Mouse (Mus musculus): ENCODE measurements at regions not wholly inside any gene's neighbourhood (a gene's known extent, or its start where the extent isn't known, plus 50 kb on each side); places are given as distances from the start of the nearest gene placed in this dataset.

DNA sequence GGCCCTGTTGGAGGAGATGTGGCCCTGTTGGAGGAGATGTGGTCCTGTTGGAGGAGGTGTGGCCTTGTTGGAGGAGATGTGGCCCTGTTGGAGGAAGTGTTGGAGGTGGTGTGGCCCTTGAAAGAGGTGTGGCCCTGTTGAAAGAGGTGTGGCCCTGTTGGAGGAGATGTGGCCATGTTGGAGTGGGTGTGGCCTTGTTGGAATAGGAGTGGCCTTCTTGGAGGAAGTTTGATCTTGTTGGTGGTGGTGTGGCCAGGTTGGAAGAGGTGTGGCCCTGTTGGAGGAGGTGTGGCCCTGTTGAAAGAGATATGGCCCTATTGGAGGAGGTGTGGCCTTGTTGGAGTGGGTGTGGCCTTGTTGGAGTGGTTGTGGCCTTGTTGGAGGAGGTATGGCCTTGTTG, 220.3 kb downstream of the Cryba4 start:
- no peak overlapping the region for H3K4me3 ChIP-seq
- H3K9me3 ChIP-seq, result no peaks in the 10 kb centered on the region
- peaks cover 6% of the 10 kb centered on the region; the same call in 1 of the 2 replicates for H3K27me3 ChIP-seq (ENCODE audit: insufficient read depth, poor library complexity, severe bottlenecking)
- DNase-seq (ENCODE audit: low spot score), result no peak
- H3K4me1 ChIP-seq, result no peaks in the 10 kb centered on the region
- H3K27ac ChIP-seq, result no peak overlapping the region
- no peaks in the 10 kb centered on the region for H3K36me3 ChIP-seq

DNA sequence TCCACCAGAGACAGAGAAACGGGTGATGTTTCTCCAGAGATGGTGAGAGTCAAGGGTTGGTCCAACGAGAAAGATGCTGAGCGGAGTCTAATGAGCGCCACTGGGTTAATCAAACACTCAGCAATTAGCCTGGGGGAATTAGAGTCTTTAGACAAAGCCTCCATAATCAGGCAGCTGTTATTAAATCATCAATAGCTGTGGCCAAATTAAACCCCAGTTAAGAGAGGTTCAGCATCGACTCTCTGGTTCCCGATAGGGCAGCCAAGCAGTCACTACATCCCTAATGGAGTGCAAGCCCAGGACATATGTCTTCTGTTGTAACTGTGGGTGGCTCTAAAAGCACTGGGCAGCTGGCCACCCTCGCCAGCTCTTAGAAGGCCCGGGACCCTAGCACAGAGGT, 216.9 kb downstream of the Cryba4 start:
- H3K36me3 ChIP-seq, result no peaks in the 10 kb centered on the region
- 85% methylated on average over 8 of the region's 8 CpGs for WGBS
- H3K9me3 ChIP-seq, result no peaks in the 10 kb centered on the region
- peaks cover 9% of the 10 kb centered on the region for H3K27me3 ChIP-seq (ENCODE audit: insufficient read depth, poor library complexity, severe bottlenecking)
- no peaks in the 10 kb centered on the region for H3K4me1 ChIP-seq
- DNase-seq (ENCODE audit: low spot score), result no peak
- no peak overlapping the region for H3K27ac ChIP-seq
- H3K4me3 ChIP-seq, result no peak overlapping the region

DNA sequence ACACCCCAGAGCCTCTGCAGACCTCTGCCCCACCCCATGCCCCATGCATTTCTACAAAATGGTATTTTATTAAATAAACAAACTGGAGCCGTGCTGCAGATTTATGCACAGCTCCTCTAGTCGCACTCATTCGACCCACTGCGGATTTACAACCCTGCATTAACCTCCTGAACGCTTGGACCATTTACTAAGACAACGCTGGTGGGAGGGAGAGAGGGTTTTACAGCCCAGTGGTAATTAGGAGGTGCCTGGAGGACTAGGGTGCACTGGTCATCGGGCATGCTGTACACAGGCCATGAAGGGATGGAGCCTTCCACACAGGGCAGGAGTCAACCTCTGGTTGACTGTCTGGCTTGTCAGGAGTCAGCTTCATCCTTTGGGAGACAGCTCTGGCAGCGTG, 215.2 kb downstream of the Cryba4 start:
- Histone ChIP-seq H3K27ac (no peak overlapping the region), H3K4me1 (peaks cover 4% of the 10 kb centered on the region; the same call in 1 of the 2 replicates), H3K4me3 (no peak overlapping the region), H3K9me3 (no peaks in the 10 kb centered on the region), H3K36me3 (no peaks in the 10 kb centered on the region), H3K27me3 (ENCODE audit: insufficient read depth, poor library complexity, severe bottlenecking) (peaks cover 19% of the 10 kb centered on the region)
- 76% methylated on average over 8 of the region's 8 CpGs for WGBS
- DNase-seq (ENCODE audit: low spot score), result no peak

DNA sequence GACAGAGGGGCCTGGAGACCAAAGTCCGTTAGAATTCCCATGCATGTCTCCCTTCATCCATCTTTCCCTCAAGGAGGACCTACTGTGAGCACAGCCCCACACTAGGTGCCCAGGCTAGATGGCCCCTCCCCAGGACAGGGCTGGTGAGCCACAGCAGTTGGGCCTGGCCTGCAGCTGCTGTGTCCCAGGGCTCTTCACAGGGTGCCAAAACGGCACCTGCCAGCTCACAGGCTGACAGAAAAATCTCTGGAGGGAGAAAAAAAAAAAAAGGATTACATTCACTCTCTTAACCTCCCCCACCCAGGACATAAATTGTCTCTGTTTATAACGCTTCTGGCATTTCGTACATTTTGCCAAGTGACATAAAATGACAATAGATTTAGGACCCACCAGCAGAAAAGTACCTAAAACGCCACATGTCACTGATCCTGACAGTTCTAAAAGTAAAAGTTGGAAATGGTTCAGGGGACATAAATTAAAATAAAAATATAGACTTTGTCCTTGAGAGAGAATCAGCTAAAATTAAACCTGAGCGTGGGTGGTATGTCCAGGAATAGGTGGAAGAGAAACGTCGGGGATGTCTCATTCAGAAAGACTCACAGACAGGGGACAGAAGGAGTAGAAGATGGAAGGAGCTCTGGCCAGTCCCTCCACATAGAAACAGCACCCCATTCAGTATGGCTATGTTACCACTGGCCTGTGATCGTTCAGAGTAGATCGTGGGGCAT, 212.5 kb downstream of the Cryba4 start:
- 67% methylated on average over 10 of the region's 10 CpGs for WGBS
- no peak for DNase-seq (ENCODE audit: low spot score)
- no peaks in the 10 kb centered on the region for H3K36me3 ChIP-seq
- H3K27me3 ChIP-seq (ENCODE audit: insufficient read depth, poor library complexity, severe bottlenecking), result peaks cover 26% of the 10 kb centered on the region
- no peak overlapping the region for H3K4me3 ChIP-seq
- H3K4me1 ChIP-seq, result peaks cover 4% of the 10 kb centered on the region; the same call in 1 of the 2 replicates
- H3K9me3 ChIP-seq, result no peaks in the 10 kb centered on the region
- H3K27ac ChIP-seq, result no peak overlapping the region

DNA sequence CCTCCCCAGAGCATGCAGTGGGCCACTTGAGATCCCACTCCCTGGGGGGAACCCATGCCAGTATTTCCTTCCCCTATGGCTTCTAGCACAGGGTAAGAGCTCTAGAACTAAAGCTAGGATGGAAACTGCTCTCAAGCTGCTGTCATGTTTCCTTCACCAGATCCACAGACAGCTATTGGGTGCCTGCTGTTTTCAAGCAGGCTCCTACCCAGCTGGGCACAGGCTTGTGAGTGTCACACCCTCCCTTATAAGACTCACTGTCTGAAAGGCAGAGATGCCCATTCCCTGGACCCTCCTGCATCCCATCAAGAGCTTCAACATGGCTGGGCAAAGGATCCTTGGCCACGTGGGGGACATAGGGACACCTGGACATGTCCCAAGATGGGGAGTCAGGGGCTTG, 211.6 kb downstream of the Cryba4 start:
- WGBS, result 37% methylated on average over 1 of the region's 1 CpGs
- H3K27me3 ChIP-seq (ENCODE audit: insufficient read depth, poor library complexity, severe bottlenecking), result peaks cover 34% of the 10 kb centered on the region
- no peaks in the 10 kb centered on the region for H3K9me3 ChIP-seq
- no peaks in the 10 kb centered on the region for H3K36me3 ChIP-seq
- H3K4me3 ChIP-seq, result no peak overlapping the region
- H3K27ac ChIP-seq, result no peak overlapping the region
- no peak for DNase-seq (ENCODE audit: low spot score)
- peaks cover 4% of the 10 kb centered on the region; the same call in 1 of the 2 replicates for H3K4me1 ChIP-seq

DNA sequence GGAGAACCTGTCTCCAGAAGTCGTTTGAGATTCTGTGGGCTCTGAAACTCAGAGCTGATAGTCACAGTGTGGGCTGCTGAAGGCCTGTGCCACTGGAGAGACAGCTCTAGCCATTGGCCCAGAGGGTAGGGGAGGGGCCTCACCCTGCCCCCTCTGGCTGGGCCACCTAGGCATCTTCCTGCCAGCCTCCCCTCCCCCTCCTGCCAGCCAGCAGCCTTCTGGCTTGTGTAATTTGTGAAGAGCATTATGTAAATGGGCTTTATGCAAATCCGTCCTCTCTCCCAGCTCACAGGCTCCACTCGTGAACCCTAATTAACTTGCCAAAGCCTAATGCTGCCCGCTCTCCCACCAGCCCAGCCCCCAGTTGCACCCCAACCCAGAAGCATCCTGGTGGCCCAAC, 211.0 kb downstream of the Cryba4 start:
- DNase-seq (ENCODE audit: low spot score), result no peak
- peaks cover 36% of the 10 kb centered on the region for H3K27me3 ChIP-seq (ENCODE audit: insufficient read depth, poor library complexity, severe bottlenecking)
- no peaks in the 10 kb centered on the region for H3K36me3 ChIP-seq
- 35% methylated on average over 4 of the region's 4 CpGs for WGBS
- H3K27ac ChIP-seq, result no peak overlapping the region
- no peaks in the 10 kb centered on the region for H3K9me3 ChIP-seq
- H3K4me1 ChIP-seq, result peaks cover 4% of the 10 kb centered on the region; the same call in 1 of the 2 replicates
- no peak overlapping the region for H3K4me3 ChIP-seq

DNA sequence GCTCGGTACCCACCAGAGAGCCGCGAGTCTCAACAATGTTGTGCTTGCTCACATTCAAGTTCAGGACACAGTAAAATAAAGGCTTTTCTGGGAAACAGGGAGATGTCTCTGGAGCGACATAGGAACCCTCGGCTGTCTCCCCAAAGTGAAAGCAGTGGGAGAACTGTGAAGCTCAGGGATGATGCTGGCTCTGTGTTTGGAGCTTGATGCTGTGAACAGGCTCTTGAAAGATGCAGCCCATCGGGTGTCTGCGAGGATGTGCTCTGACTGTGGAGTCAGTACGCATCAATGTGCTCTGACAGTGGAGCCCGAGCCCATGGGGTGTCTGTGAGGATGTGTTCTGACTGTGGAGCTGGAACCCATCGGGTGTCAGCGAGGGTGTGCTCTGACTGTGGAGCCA, 210.1 kb downstream of the Cryba4 start:
- H3K4me1 ChIP-seq, result peaks cover 4% of the 10 kb centered on the region; the same call in 1 of the 2 replicates
- H3K27ac ChIP-seq, result no peak overlapping the region
- no peaks in the 10 kb centered on the region for H3K36me3 ChIP-seq
- H3K4me3 ChIP-seq, result no peak overlapping the region
- no peaks in the 10 kb centered on the region for H3K9me3 ChIP-seq
- peaks cover 39% of the 10 kb centered on the region for H3K27me3 ChIP-seq (ENCODE audit: insufficient read depth, poor library complexity, severe bottlenecking)
- 73% methylated on average over 11 of the region's 11 CpGs for WGBS
- DNase-seq (ENCODE audit: low spot score), result no peak

DNA sequence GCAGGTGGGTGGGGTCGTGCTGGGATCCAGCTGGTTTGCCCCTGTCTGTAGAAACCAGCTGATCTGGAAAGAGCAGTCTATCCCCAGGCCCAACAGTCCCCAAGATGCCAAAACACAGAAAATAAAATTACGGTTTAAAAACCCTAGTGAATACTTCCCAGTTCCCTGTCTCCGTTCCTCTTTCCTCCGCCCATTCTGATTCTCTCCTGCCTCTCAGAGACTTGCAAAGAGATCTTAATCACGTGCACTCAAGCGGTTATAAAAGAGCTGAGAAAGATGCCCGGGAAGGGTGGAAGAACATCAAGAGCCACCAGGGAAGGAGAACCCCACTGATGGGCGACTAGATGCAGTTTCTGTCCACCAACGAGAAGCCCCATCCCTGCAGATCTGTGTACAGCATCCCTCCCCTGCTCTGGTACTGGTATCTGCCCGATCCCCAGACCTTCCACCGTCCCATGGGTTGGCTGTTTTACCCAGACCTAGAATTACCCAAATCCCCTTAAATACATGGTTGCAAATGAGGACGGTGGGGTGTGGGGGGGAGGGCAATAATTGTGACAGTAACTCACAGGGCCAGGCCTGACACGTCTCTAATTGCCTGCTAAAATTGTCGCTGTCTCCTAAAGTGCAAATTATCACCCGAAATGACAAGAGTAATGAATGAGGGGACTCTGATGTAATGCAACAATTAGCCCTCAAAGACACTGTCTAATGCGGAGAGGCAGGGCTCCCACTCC, 202.1 kb downstream of the Cryba4 start:
- 33% methylated on average over 16 of the region's 16 CpGs for WGBS
- no peaks in the 10 kb centered on the region for H3K36me3 ChIP-seq
- H3K27ac ChIP-seq, result no peak overlapping the region
- H3K4me3 ChIP-seq, result no peak overlapping the region
- no peaks in the 10 kb centered on the region for H3K9me3 ChIP-seq
- DNase-seq (ENCODE audit: low spot score), result no peak
- H3K4me1 ChIP-seq, result no peaks in the 10 kb centered on the region
- peaks cover 55% of the 10 kb centered on the region for H3K27me3 ChIP-seq (ENCODE audit: insufficient read depth, poor library complexity, severe bottlenecking)

DNA sequence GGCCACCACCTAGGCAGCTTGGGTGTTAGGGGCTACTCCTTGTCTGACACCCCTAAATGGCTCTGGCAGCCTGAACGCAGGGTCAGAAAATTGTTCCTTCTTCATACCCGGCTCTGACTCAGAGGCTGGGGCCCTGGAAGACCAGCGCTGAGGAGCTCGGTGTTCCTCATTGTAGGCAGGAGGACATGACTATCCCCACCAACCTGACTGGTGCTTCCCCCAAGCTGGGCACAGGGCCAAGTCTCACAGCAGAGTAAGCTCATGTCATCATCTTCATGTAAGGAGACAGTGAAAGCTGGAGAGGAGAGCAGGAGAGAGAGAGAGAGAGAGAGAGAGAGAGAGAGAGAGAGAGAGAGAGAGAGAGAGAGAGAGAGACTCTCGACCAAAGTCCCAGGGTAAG, 201.4 kb downstream of the Cryba4 start:
- DNase-seq (ENCODE audit: low spot score), result no peak
- 53% methylated on average over 5 of the region's 5 CpGs for WGBS
- H3K9me3 ChIP-seq, result no peaks in the 10 kb centered on the region
- H3K27me3 ChIP-seq (ENCODE audit: insufficient read depth, poor library complexity, severe bottlenecking), result peaks cover 55% of the 10 kb centered on the region
- no peaks in the 10 kb centered on the region for H3K4me1 ChIP-seq
- no peak overlapping the region for H3K4me3 ChIP-seq
- no peak overlapping the region for H3K27ac ChIP-seq
- no peaks in the 10 kb centered on the region for H3K36me3 ChIP-seq

DNA sequence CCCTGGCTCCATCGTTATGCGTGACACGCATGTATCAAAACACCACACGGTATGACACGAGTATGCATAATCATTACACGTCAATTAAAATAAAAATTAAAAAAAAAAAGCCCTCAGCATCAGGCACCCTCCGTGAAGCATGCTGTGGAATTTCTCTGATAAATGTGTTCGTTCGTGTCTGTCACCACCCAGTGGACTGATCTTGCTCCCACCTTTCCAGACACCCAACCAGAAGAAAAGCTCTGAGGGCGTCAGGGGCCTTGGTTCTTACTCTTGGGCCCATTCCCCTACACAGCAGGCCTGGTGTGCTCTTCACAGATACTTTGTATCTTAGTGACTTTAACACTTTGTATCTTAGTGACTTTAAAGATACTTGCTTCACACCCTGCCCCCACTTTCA, 200.5 kb downstream of the Cryba4 start:
- H3K36me3 ChIP-seq, result no peaks in the 10 kb centered on the region
- H3K27me3 ChIP-seq (ENCODE audit: insufficient read depth, poor library complexity, severe bottlenecking), result peaks cover 55% of the 10 kb centered on the region
- H3K9me3 ChIP-seq, result no peaks in the 10 kb centered on the region
- WGBS, result 69% methylated on average over 10 of the region's 10 CpGs
- no peak overlapping the region for H3K27ac ChIP-seq
- no peaks in the 10 kb centered on the region for H3K4me1 ChIP-seq
- no peak overlapping the region for H3K4me3 ChIP-seq
- no peak for DNase-seq (ENCODE audit: low spot score)

DNA sequence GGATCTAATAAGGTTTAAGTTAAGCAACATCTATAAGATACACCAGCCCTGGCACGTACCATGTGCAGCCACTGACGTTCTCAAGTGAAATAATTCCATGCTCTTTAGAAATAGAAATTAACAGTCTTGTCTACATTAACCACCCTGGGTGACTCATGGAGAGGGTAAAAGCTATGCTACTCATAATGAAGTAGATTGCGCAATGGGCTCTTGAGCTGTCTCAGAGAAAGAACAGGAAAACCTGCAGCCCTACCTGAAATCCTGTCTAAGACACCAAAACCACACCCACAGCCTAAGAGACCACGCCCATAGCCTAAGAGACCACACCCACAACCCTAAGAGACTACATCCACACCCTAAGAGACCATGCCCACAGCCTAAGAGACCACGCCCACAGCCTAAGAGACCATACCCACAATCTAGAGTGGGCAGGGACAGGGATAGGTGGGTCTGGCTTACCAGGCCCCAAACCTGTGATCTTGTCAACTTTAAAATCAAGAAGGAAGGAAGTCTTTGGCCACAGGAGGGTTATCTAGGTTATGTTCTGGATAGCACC, 198.6 kb downstream of the Cryba4 start:
- no peak for DNase-seq (ENCODE audit: low spot score)
- H3K27me3 ChIP-seq (ENCODE audit: insufficient read depth, poor library complexity, severe bottlenecking), result peaks cover 55% of the 10 kb centered on the region
- WGBS, result 74% methylated on average over 5 of the region's 5 CpGs
- H3K36me3 ChIP-seq, result no peaks in the 10 kb centered on the region
- H3K4me1 ChIP-seq, result no peaks in the 10 kb centered on the region
- no peak overlapping the region for H3K4me3 ChIP-seq
- H3K9me3 ChIP-seq, result no peaks in the 10 kb centered on the region
- H3K27ac ChIP-seq, result no peak overlapping the region

DNA sequence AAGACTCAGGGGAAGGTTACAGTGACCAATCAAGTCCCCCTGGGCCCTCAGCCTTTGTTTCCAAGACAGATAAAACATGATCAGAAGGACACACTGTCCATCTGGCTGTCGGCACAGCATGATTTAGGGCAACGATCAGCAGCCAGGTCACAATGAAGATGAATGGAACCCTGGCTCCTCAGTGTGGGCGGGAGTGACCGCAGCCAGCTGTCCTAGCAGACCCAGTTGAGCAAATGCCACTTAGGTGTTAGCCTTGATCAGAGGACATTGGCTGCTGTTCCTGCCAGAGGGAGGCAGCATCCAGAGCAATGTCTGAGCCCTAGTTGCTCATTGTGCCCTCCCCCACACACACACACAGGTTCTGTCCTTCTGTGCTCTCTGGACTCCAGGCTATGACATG, 197.3 kb downstream of the Cryba4 start:
- DNase-seq (ENCODE audit: low spot score), result no peak
- H3K9me3 ChIP-seq, result no peaks in the 10 kb centered on the region
- peaks cover 43% of the 10 kb centered on the region for H3K27me3 ChIP-seq (ENCODE audit: insufficient read depth, poor library complexity, severe bottlenecking)
- no peak overlapping the region for H3K4me3 ChIP-seq
- no peaks in the 10 kb centered on the region for H3K36me3 ChIP-seq
- no peak overlapping the region for H3K27ac ChIP-seq
- no peaks in the 10 kb centered on the region for H3K4me1 ChIP-seq
- WGBS, result 62% methylated on average over 4 of the region's 4 CpGs

DNA sequence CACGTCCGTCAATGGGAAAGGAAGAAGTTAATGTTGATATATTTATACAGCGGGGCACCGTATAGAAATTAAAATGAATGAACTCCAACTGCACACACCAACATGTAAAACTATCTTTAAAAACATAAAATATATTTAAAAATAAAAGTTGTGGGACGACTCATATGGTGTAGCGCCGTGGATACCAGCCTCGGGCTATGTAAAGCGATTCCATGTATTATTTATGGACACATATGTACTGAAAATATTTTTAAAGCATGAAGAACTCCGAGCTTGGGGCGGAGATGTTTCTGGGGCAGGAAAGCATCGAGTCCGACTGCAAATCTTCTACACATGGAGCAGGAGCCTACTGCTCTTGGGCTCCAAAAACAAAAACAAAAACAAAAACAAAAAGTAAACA, 182.4 kb downstream of the Cryba4 start:
- 87% methylated on average over 13 of the region's 13 CpGs for WGBS
- Histone ChIP-seq H3K4me1 (no peaks in the 10 kb centered on the region), H3K27me3 (ENCODE audit: insufficient read depth, poor library complexity, severe bottlenecking) (no peaks in the 10 kb centered on the region), H3K36me3 (no peaks in the 10 kb centered on the region), H3K27ac (no peak overlapping the region), H3K9me3 (no peaks in the 10 kb centered on the region), H3K4me3 (no peak overlapping the region)
- DNase-seq (ENCODE audit: low spot score), result no peak

Measured in heart, embryonic 10.5 days (tissue).